Mouse (Mus musculus) liver, adult 2 months (tissue): ENCODE measurements around the gene Hs1bp3.

Experiments
- CTCF ChIP-seq: fragments of 200-500 bp; IDR thresholded peaks from 2 replicates; pipeline ENCODE4 v1.5.1; 2011; ENCODE audit warnings: low read depth, low read length, control low read depth
- POLR2A ChIP-seq: fragments of 200-500 bp; IDR thresholded peaks from 2 replicates; pipeline ENCODE4 v1.6.1; 2011; ENCODE audit warnings: low read length, control low read depth; ENCODE audit not compliant: insufficient read depth; ENCODE audit errors: extremely low read depth

- TF ChIP-seq POLR2A (no peak), CTCF (no peak)
Measured at GRCm38 (mm10) chr12:8381940-8382339, 68.7 kb downstream of the Hs1bp3 start.
